Mouse (Mus musculus): ENCODE data around the gene Theg.

- TF ChIP-seq CTCF (IDR thresholded peaks at IDR 0.05; ENCODE audit: low read depth) = no peak
- TF ChIP-seq EP300 (optimal IDR thresholded peaks at IDR 0.05) = no peak
Observed at GRCm38 (mm10) chr10:79545891-79546290, 41.2 kb downstream of the Theg start.
